Mouse (Mus musculus): ENCODE measurements around the gene Wdr24.

DNA sequence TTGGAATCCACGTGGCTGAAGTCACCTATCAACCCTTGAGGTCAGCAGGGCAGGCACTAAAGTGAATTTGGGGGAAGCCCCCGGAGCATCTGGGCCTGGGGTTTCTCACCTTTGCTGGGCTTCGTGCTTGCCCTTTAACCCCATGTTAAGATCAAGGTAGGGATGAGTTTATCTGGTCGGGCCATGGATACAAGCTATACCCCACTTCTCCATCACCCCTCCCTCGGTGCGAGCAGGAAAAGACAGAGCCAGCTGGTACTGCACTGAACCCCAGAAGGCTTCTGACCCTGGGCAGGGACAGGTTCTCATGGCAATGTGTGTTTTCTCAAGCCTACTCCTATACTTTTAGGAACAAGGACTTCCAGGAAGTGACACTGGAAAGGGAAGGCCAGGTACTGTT, 42.1 kb upstream of the Wdr24 start:
- TF ChIP-seq POLR2A (IDR thresholded peaks at IDR 0.05; ENCODE audit: borderline replicate concordance, extremely low read depth, low read depth, low read length) (no peak), CTCF (IDR thresholded peaks at IDR 0.05; ENCODE audit: insufficient read depth, low read length) (no peak)
